Mouse (Mus musculus) kidney, adult 2 months (tissue): ENCODE measurements at regions not wholly inside any gene's neighbourhood (a gene's known extent, or its start where the extent isn't known, plus 50 kb on each side); places are given as distances from the start of the nearest gene placed in this dataset.
A peak's percentile ranks its signal among the peaks of the same experiment; 100 is the strongest.

Experiments
- DNase-seq: peaks from one replicate; pipeline ENCODE4 v3.0.0; 2021
- H3K27ac ChIP-seq: fragments of 200-500 bp; 2 replicates; pipeline ENCODE4 v1.5.1; 2012; ENCODE audit warnings: low read depth, low read length, control low read depth, inconsistent platforms; ENCODE audit not compliant: insufficient read depth
- H3K27me3 ChIP-seq: fragments of 200-500 bp; replicated peaks from 2 replicates; pipeline ENCODE4 v1.6.1; 2012; ENCODE audit warnings: mild to moderate bottlenecking, moderate library complexity, low read length, inconsistent platforms; ENCODE audit not compliant: control insufficient read depth, insufficient read depth
- H3K36me3 ChIP-seq: fragments of 200-500 bp; 2 replicates; pipeline ENCODE4 v1.6.1; 2012; ENCODE audit warnings: mild to moderate bottlenecking, moderate library complexity, low read length, inconsistent platforms; ENCODE audit not compliant: control insufficient read depth, insufficient read depth
- H3K4me1 ChIP-seq: fragments of 200-500 bp; 2 replicates; pipeline ENCODE4 v1.6.1; 2011; ENCODE audit warnings: low read length; ENCODE audit not compliant: control insufficient read depth, insufficient read depth
- H3K4me3 ChIP-seq: fragments of 200-500 bp; 2 replicates; pipeline ENCODE4 v1.5.1; 2011; ENCODE audit warnings: mild to moderate bottlenecking, low read depth, low read length, control low read depth; ENCODE audit not compliant: insufficient read depth
- CTCF ChIP-seq: fragments of 200-500 bp; conservative IDR thresholded peaks from 2 replicates; pipeline ENCODE4 v1.5.1; 2011; ENCODE audit warnings: low read depth, mild to moderate bottlenecking, control low read depth, low read length, moderate library complexity, mixed read lengths; ENCODE audit not compliant: insufficient read depth, insufficient read length
- POLR2A ChIP-seq: fragments of 200-500 bp; IDR thresholded peaks from one replicate; pipeline ENCODE4 v1.6.1; 2011; ENCODE audit warnings: low read depth, low read length, control low read depth
- WGBS: fragments of 180-500 bp; shearing (Covaris S2); methylation state at CpG from one replicate; pipeline ENCODE4 v1.1.7; 2018; 5-methylcytosine and 5-hydroxymethylcytosine counted together

DNA sequence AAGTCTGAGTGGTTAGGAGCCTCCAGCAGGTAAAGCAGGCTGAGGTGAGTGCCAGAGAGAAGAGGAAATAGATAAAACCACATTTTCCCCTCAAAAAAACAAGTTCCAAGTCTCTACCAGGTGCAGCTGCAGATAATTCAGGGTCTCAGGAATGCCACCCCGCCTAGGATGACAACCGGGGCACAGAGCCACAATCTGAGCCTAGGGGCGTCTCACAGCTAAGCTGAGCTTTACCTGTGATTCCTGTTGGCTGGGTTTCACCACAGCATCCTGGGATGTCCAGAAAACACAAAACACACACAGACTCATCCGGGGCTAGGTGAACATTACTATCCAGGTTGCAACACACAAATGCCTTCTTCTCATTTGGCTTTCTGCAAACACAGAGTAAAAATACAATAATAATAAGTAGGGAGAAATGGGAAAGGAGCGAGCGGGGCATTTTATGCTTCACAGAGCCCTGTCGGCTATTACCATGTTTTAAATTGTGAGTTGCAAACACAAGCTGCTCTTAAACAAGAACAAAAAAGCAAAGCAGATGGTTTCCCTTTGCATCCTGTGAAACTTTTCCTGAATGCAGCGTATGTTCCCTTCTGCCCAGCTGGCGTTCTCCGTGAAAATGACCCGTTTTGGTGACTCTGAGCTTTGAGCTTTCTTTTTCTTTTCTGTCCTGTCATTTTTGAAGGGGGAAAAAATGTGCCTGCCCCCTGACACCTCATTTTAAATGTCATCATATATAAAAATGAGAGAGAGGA, 330.3 kb downstream of the Cbln4 start:
- Histone ChIP-seq H3K4me1 (no peaks in the 10 kb centered on the region), H3K36me3 (no peaks in the 10 kb centered on the region), H3K4me3 (no peak overlapping the region), H3K27me3 (no peaks in the 10 kb centered on the region), H3K27ac (no peak overlapping the region)
- DNase-seq = no peak
- WGBS = 76% methylated on average over 11 of the region's 11 CpGs
- TF ChIP-seq CTCF (no peak), POLR2A (no peak)

DNA sequence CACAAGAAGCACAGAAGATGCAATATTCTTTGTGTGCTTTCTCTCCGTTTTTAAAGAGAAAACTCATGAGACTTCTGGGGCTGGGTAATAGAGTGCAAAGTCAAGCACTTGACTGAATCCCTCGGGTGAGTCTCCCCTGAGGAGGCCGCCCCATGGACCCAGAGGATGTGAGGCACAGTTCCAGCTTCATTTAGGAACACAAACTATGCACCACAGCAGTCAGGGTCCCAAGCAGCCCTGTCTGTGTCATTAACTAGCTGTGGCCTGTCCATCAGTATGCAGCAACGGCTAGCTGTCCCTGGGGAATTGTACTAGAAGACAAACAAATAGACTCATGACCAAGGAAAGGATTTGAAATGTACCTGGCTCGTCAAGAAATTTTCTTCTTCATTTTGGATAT, 349.7 kb downstream of the Cbln4 start:
- 79% methylated on average over 5 of the region's 5 CpGs for WGBS
- TF ChIP-seq CTCF = no peak
- no peak for TF ChIP-seq POLR2A
- Histone ChIP-seq H3K27ac (no peak overlapping the region), H3K4me1 (no peaks in the 10 kb centered on the region), H3K4me3 (no peak overlapping the region), H3K36me3 (no peaks in the 10 kb centered on the region), H3K27me3 (no peaks in the 10 kb centered on the region)
- no peak for DNase-seq

DNA sequence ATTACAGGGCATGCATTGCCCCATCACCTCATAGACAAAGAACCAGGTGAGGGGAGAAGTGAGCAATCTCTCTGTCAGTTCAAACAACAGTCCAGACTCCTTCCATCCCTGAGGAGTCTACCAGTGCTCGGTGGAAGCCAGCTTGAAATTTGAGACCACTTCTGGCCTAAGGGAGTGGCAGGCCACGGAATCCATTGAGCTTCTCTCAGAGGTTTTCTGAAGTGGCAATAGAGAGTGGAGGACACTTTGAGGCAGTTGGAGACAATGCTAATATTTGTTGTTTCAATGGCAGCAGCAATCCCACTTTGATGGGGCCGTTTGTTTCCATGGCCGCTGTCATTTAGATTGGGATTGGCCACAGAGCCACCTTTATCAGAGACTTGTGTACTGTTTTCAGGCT, 352.5 kb downstream of the Cbln4 start:
- 39% methylated on average over 4 of the region's 4 CpGs for WGBS
- H3K4me1 ChIP-seq = no peaks in the 10 kb centered on the region
- no peak for DNase-seq
- no peak overlapping the region for H3K27ac ChIP-seq
- TF ChIP-seq POLR2A (no peak), CTCF (no peak)
- no peak overlapping the region for H3K4me3 ChIP-seq
- no peaks in the 10 kb centered on the region for H3K27me3 ChIP-seq
- no peaks in the 10 kb centered on the region for H3K36me3 ChIP-seq

DNA sequence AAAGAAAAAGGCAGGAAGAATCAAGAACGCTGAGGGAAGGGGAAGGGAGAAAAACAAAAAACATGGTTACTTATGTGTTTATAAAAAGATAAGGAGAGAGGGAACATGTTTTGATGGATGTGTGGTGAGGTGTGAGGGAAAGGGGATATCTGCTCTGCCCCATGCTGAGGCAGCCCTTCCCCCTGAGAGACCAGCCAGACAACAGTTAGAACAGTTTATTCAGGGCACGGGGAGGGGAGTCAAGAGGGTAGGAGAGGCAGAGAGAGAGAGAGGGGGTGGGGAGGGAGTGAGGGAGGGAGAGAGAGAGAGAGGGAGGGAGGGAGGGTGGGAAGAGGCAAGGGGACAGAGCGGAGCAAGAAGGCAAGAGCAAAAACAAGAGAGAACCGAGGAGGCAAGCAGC, 354.2 kb downstream of the Cbln4 start:
- H3K27me3 ChIP-seq = no peaks in the 10 kb centered on the region
- 43% methylated on average over 4 of the region's 4 CpGs for WGBS

DNA sequence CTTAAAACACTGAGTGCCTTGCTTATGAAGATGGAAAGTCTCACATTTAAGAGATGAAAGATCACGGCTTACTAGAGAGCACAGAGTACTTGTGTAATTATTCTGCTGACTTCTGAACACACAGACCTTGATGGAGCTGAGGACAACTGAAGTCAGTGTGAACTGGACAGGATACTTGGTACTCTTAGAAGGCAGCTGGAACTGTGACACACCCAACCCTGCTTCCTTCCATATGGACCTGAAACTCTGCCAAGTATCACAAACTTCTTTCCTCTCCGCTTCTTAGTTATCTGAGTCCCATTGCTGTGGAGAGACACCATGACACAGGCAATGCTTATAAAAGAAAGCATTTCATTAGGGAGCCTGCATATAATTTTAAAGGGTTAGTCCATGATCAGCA, 365.3 kb downstream of the Cbln4 start:
- WGBS = 72% methylated on average over 2 of the region's 2 CpGs
- H3K4me1 ChIP-seq = no peaks in the 10 kb centered on the region

More for the DNA sequence above, 354.2 kb downstream of the Cbln4 start:
- TF ChIP-seq POLR2A = no peak
- no peak for TF ChIP-seq CTCF
- Histone ChIP-seq H3K4me1 (no peaks in the 10 kb centered on the region), H3K36me3 (no peaks in the 10 kb centered on the region), H3K27ac (no peak overlapping the region), H3K4me3 (no peak overlapping the region)
- no peak for DNase-seq

DNA sequence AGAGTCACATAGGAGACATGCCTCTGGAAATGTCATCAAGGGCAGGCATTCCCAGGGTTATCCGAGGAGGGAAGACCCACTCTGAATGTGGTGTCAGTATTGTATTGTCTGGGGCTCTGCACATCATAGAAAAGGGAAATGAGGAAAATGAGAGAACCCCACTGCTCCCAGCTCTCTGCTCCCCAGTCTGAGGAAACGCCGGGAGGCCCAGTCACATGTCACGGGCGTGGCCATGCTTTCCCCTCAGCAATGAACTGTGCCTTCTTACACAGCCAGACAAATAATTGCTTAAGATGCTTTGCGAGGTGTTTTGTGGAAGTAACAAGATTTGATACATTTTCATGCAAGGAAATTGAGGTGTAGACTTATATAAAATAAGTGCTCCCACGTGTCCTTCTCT, 366.1 kb downstream of the Cbln4 start:
- TF ChIP-seq POLR2A (no peak), CTCF (no peak)
- no peak for DNase-seq
- WGBS = 80% methylated on average over 7 of the region's 7 CpGs
- no peak overlapping the region for H3K27ac ChIP-seq
- H3K4me1 ChIP-seq = no peaks in the 10 kb centered on the region
- no peaks in the 10 kb centered on the region for H3K27me3 ChIP-seq
- H3K4me3 ChIP-seq = no peak overlapping the region
- H3K36me3 ChIP-seq = no peaks in the 10 kb centered on the region

More for the DNA sequence above, 365.3 kb downstream of the Cbln4 start:
- Histone ChIP-seq H3K4me3 (no peak overlapping the region), H3K27me3 (no peaks in the 10 kb centered on the region), H3K36me3 (no peaks in the 10 kb centered on the region), H3K27ac (no peak overlapping the region)
- no peak for TF ChIP-seq CTCF
- TF ChIP-seq POLR2A = no peak
- peak; percentile 19 for DNase-seq

DNA sequence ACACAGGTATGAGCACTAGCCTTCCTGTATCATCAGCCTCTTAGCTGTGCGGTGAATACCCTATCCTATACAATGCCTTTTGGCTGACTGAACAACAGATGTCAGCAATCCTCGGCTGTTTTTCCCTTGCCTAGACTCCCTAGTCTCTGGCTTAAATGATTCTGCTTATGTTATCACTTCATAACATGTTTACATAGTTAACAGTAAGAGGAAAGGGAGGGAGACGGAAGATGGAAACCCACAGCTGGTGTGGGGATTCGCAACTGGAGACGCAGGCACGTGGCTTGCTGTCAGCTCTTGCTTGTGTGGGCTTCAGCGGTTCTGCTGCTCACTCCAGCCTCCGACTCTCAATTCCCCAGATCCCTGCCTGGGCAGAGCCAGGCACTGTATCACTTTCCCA, 367.2 kb downstream of the Cbln4 start:
- Histone ChIP-seq H3K27ac (no peak overlapping the region), H3K27me3 (no peaks in the 10 kb centered on the region), H3K4me1 (no peaks in the 10 kb centered on the region), H3K36me3 (no peaks in the 10 kb centered on the region), H3K4me3 (no peak overlapping the region)
- TF ChIP-seq POLR2A (no peak), CTCF (no peak)
- WGBS = 43% methylated on average over 8 of the region's 8 CpGs
- no peak for DNase-seq
